Mouse (Mus musculus): ENCODE results near the gene Slc9a6. TPM values are rescaled to one million over a fixed set of nuclear protein-coding genes. Genes with fewer than 3 reads are reported as not detected.

Gene Slc9a6
- total and polyA plus RNA-seq, 3 experiments: 5.2 to 7.6 (median 5.3) TPM

- in situ Hi-C loops (cut with MboI; ENCODE audit: low pct_ligation_motif_present, low pct_unique_long_range_greater_than_20kb, low sequenced_read_pairs) (no loop called here), dilution Hi-C loops (cut with MboI; ENCODE audit: extremely low pct_ligation_motif_present, extremely low pct_unique_long_range_greater_than_20kb, low sequenced_read_pairs) (no loop called here)
- Histone ChIP-seq H3K27ac (ENCODE audit: insufficient read depth, low read depth) (no peak overlapping the region), H3K9me3 (replicated peaks; ENCODE audit: low read length) (no peaks in the 10 kb centered on the region), H3K4me3 (replicated peaks in 1 of 3; ENCODE audit: low read depth in 2 of 3, low read length in 2 of 3, poor library complexity in 1 of 3) (no peak overlapping the region), H3K36me3 (replicated peaks in 1 of 2; ENCODE audit: control insufficient read depth in 1 of 2, insufficient read depth in 1 of 2, low read length in 1 of 2) (no peaks in the 10 kb centered on the region), H3K79me2 (replicated peaks; ENCODE audit: control insufficient read depth, extremely low read depth, insufficient read depth, poor library complexity, severe bottlenecking) (no peaks in the 10 kb centered on the region), H3K4me1 (ENCODE audit: control insufficient read depth in 1 of 2, insufficient read depth in 2 of 2) (no peaks in the 10 kb centered on the region), H3K4me2 (ENCODE audit: insufficient read depth, low read depth, poor library complexity, severe bottlenecking) (no peak overlapping the region), H3K27me3 (replicated peaks) (no peaks in the 10 kb centered on the region), H3K9ac (ENCODE audit: insufficient read depth, low read depth) (no peak overlapping the region)
- no peak for DNase-seq (ENCODE audit: extremely low read depth)
- TF ChIP-seq TBP (conservative IDR thresholded peaks at IDR 0.05; ENCODE audit: low read depth, low read length) (no peak), PAX5 (IDR thresholded peaks at IDR 0.05; ENCODE audit: low read length) (no peak), SMC3 (IDR thresholded peaks at IDR 0.05; ENCODE audit: low read depth, low read length) (no peak), UBTF (IDR thresholded peaks at IDR 0.05; ENCODE audit: low read depth, low read length) (no peak), MAX (IDR thresholded peaks at IDR 0.05; ENCODE audit: low read length) (no peak), ZC3H11A (IDR thresholded peaks at IDR 0.05; ENCODE audit: low read depth, low read length) (no peak), ZNF384 (IDR thresholded peaks at IDR 0.05; ENCODE audit: low read depth, low read length) (no peak), RCOR1 (conservative IDR thresholded peaks at IDR 0.05; ENCODE audit: low read depth, low read length) (no peak), EP300 (IDR thresholded peaks at IDR 0.05; ENCODE audit: low read length) (no peak), ELF1 (IDR thresholded peaks at IDR 0.05; ENCODE audit: low read depth, low read length) (no peak), SIN3A (IDR thresholded peaks at IDR 0.05; ENCODE audit: low read length) (no peak), NRF1 (IDR thresholded peaks at IDR 0.05; ENCODE audit: low read depth, low read length) (no peak), KAT2A (IDR thresholded peaks at IDR 0.05; ENCODE audit: insufficient replicate concordance, low read length) (no peak), ETS1 (conservative IDR thresholded peaks at IDR 0.05; ENCODE audit: low read depth, low read length) (no peak), MEF2A (IDR thresholded peaks at IDR 0.05; ENCODE audit: borderline replicate concordance, low read depth, low read length) (no peak), ZKSCAN1 (IDR thresholded peaks at IDR 0.05; ENCODE audit: borderline replicate concordance, low read depth, low read length) (no peak), POLR2A (IDR thresholded peaks at IDR 0.05; ENCODE audit: low read depth, low read length) (no peak), RAD21 (IDR thresholded peaks at IDR 0.05; ENCODE audit: low read depth, low read length) (no peak)
These were observed 103.1 kb downstream of the Slc9a6 start for GRCm38 (mm10) chrX:56712666-56713065.

Other genes with a start within 250 kb of the Slc9a6 start
- gene Smim10l2a, start 235.2 kb upstream of the Slc9a6 start, total RNA-seq (2012; rRNA removed): 0.76 TPM in 2 replicates
- gene Smim10l2a, start 235.2 kb upstream of the Slc9a6 start, total RNA-seq (2014; rRNA removed): 1.7 and 2.8 TPM in 2 replicates
- gene Smim10l2a, start 235.2 kb upstream of the Slc9a6 start, polyA plus RNA-seq (2012; ENCODE audit: insufficient read length, low read depth): 0.97 and 1.1 TPM in 2 replicates
- gene Gm2174, start 161.8 kb upstream of the Slc9a6 start, total RNA-seq (2012; rRNA removed): 1.5 and 1.6 TPM in 2 replicates
- gene Gm2174, start 161.8 kb upstream of the Slc9a6 start, total RNA-seq (2014; rRNA removed): not detected in 2 replicates
- gene Gm2174, start 161.8 kb upstream of the Slc9a6 start, polyA plus RNA-seq (2012; ENCODE audit: insufficient read length, low read depth): not detected in 2 replicates
- gene Ints6l, start 154.9 kb upstream of the Slc9a6 start, total RNA-seq (2012; rRNA removed): 14.2 and 19.4 TPM in 2 replicates
- gene Ints6l, start 154.9 kb upstream of the Slc9a6 start, total RNA-seq (2014; rRNA removed): 42.7 and 44.9 TPM in 2 replicates
- gene Ints6l, start 154.9 kb upstream of the Slc9a6 start, polyA plus RNA-seq (2012; ENCODE audit: insufficient read length, low read depth): 25.5 TPM in 2 replicates
- gene Gm10477, start 85.0 kb upstream of the Slc9a6 start, total RNA-seq (2012; rRNA removed): not detected in 2 replicates
- gene Gm10477, start 85.0 kb upstream of the Slc9a6 start, total RNA-seq (2014; rRNA removed): not detected in 2 replicates
- gene Gm10477, start 85.0 kb upstream of the Slc9a6 start, polyA plus RNA-seq (2012; ENCODE audit: insufficient read length, low read depth): not detected in 2 replicates
- gene Gm648, start 60.2 kb upstream of the Slc9a6 start, total RNA-seq (2012; rRNA removed): not detected in 2 replicates
- gene Gm648, start 60.2 kb upstream of the Slc9a6 start, total RNA-seq (2014; rRNA removed): not detected in 2 replicates
- not detected in 2 replicates for gene Gm648, start 60.2 kb upstream of the Slc9a6 start, polyA plus RNA-seq (2012; ENCODE audit: insufficient read length, low read depth)
- gene Mmgt1, start 11.7 kb upstream of the Slc9a6 start, total RNA-seq (2012; rRNA removed): 15.8 and 19.3 TPM in 2 replicates
- gene Mmgt1, start 11.7 kb upstream of the Slc9a6 start, total RNA-seq (2014; rRNA removed): 37.8 and 40.7 TPM in 2 replicates
- gene Mmgt1, start 11.7 kb upstream of the Slc9a6 start, polyA plus RNA-seq (2012; ENCODE audit: insufficient read length, low read depth): 16.5 and 17.0 TPM in 2 replicates
- gene Fhl1, start 122.0 kb downstream of the Slc9a6 start, total RNA-seq (2012; rRNA removed): not detected in 2 replicates
- gene Fhl1, start 122.0 kb downstream of the Slc9a6 start, total RNA-seq (2014; rRNA removed): not detected in 2 replicates
- not detected in 2 replicates for gene Fhl1, start 122.0 kb downstream of the Slc9a6 start, polyA plus RNA-seq (2012; ENCODE audit: insufficient read length, low read depth)
- not detected in 2 replicates for gene Map7d3, start 212.6 kb downstream of the Slc9a6 start, total RNA-seq (2012; rRNA removed)
- gene Map7d3, start 212.6 kb downstream of the Slc9a6 start, total RNA-seq (2014; rRNA removed): not detected in 2 replicates
- not detected in 2 replicates for gene Map7d3, start 212.6 kb downstream of the Slc9a6 start, polyA plus RNA-seq (2012; ENCODE audit: insufficient read length, low read depth)